Mouse (Mus musculus) lung, postnatal 25 days (tissue): Measurements from ENCODE around the gene Scn8a.
"Not testable (repeated sequence)": the region's sequence is repeated elsewhere in the genome, so short reads cannot be mapped to it uniquely, and the experiment has no call there.

Experiments used
- DNase-seq: peaks from one replicate; pipeline ENCODE4 v3.0.0; 2022; ENCODE audit warnings: low spot score

Gene Scn8a

DNA sequence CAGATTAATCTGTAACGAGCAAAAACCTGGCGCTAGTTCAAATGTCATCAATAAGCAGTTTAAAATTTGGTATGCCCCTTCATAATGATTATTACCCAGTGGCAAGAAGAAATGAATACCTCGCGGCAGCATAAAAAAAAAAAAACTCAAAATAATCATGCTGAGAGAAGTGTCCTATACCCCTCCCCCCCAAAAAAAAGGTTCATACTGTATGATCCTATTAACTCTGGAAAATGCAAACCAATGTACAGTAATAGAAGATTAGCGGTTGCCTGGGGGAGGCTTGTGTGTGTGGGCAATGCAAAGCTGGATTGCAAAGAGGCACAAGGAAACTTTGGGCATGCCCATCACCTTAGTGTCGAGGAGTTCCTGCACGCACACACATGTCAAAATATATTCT is at the start of gene Scn8a:
Gene Scn8a, plus strand, starts transcription at position 301 of the 400 bp plus-strand sequence.
- DNase-seq = no peak

DNA sequence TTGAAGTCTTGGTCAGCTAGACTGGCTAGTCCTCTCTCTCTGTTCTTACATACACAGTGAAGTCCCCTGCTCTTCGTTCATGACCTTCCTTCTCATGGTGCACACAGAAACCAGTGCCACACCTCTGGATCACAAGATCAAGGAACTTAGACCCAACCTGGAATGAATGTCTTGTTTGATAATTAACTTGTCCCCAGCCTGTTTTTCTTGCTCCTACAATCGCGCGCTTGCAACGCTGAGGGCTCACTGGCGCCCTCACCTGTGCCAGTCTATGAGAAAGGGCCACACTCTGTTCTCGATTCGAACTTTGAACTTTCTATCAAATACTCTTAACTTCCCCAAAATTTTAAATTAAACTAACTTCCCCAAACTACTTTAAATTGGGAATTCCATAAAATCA is 47.8 kb upstream of the Scn8a start:
- DNase-seq = no peak

DNA sequence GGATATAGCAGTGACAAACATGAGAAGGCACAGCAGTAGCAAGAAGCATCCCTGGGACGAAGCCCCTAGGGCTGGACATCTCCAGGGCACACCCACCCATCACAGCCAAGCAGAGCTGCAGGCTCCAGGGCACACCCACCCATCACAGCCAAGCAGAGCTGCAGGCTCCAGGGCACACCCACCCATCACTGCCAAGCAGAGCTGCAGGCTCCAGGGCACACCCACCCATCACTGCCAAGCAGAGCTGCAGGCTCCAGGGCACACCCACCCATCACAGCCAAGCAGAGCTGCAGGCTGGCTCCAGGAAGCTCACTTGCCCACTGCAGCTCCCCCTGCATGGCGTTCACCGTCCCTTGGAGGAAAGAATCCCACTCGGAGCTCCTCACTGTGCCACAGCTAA is 47.3 kb upstream of the Scn8a start:
- DNase-seq = not testable (repeated sequence)

DNA sequence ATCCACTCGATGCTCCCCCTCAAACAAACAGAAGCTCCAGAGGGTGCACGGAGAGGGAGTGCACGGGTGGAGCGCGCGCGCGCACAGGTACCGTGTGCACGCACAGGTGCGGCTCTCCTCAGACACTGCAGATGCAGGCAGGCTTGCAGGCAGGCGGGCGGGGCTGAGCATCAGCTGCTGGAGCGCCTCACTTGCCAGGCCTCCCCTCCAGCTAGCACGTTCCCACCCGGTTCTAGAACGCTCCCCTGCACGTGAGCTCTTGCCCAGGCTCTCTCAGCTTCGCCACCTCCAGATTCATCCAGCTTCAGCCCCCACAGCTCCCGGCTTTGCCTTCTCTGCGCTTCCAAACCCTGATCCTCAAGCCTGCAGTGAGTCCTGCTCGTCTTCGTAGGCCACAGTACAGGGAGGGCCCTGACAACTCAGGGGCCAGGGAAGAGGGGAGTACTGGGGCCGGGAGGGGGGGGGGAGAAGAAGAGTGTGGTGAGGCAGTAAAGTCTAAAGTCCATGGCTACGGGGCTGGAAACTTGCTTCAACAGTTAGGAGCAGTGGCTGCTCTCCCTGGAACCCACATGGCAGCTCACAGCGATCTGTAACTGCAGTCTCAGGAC is 44.3 kb upstream of the Scn8a start:
- no peak for DNase-seq

DNA sequence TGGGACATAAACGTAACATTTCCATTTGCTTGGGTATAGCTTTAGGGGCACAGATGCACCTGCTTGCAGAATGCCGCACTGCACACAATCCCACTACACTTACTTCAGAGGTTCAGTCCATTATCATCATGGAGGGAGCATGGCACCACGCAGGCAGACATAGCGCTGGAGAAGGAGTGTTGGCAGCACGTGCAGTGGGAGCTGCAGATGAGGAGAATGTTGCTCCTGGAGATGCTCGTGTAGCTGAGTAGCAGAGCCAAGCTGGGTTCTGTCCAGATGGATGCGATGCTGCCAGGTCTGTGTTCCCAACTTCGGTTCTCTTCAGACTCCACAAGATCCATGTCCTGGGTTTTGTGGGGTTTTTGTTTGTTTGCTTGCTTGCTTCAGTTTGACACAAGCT is 43.6 kb upstream of the Scn8a start:
- DNase-seq = no peak

DNA sequence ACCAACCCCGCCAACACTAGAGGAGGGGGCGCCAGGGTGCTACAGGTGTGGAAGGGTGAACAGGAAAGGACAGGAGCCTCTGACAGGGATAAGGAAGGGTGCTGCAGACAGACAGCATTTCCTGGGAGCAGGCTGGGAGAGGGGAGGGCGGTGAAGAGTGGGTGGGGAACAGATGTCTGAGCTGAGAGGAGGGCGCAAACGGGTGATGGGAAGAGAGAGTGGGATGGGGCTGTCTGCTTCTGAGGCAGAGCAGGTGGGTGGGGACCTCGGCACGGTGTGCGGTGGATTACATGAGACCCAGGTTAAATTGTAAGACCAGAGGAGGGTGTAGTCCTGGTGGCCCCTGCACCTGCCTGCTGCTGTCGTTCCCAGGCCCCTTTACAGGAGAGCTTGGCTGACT is 39.9 kb upstream of the Scn8a start:
- DNase-seq = no peak

DNA sequence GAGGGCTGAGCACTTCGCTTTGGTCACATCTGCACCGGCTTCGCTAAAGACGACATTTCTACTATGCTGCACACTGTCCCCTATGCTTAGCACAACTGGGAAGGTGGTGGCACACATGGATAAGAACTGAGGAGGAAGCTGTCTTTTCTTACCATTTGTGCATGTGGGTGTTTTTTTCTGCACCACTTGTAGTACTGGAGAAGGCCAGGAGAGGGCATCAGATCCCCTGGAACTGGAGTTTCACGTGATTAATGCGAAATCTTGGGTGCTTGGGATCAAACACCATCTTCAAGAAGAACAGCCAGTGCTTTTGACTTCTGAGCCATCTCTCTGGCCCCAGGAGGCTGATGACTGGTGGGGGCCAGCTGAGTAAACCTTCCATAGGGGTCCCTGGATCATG is 39.0 kb upstream of the Scn8a start:
- DNase-seq = no peak

DNA sequence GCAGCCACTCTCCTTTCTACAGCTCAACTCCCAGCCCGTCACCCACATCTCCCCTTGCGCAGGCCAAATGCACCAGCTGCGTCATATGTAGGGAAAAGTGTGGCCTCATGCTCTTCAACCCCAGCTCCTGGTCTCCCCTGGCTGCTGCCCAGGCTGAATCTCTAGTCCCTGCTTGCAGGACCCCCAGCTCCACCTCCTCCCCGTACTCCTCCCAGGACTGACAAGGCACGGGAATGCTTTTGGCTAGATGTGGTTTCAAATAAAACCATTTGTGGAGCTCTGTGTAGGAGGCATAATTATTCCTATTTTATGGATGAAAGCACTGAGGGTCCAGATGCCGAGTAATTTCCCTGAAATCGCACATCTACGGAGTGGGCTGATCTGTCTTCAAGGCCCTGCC is 37.5 kb upstream of the Scn8a start:
- DNase-seq = no peak

DNA sequence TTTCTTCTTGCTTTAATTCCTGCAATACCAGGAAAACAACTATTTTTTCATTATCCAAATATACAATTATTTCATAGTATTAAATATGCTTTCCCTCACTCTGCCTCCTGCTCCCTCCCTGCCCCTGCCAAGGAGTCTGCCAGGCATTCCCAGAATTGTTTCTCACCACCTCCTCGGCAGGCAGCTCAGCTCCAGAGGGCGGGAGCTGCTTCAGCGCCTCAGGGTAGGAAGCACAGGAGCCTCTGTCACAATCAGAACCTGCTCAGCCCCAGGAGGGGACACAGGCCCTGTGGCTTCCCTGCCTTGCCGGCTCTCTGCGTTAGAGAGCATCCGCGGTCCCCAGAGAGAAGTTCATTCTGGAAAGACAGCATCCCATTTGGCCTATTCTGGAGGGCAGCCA is 36.9 kb upstream of the Scn8a start:
- no peak for DNase-seq

DNA sequence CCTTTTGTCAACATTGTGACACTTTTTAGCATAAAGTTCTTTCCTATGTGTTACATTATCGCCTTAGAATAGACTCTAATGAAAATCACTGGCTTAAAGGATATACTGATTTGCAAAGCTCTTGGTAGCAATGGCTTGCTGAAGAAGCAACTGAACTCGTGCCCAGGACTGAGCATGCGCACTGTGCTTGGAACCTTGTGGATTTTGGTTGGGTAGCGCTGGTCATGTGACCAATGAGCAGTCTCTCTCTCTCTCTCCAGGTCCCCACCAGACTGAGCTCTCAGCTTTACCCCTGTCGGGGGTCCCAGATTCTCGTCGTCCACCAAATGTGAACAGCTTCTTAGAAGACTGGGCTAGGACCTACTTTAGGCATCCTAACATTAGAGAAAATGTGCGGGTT is 32.9 kb upstream of the Scn8a start:
- no peak for DNase-seq

DNA sequence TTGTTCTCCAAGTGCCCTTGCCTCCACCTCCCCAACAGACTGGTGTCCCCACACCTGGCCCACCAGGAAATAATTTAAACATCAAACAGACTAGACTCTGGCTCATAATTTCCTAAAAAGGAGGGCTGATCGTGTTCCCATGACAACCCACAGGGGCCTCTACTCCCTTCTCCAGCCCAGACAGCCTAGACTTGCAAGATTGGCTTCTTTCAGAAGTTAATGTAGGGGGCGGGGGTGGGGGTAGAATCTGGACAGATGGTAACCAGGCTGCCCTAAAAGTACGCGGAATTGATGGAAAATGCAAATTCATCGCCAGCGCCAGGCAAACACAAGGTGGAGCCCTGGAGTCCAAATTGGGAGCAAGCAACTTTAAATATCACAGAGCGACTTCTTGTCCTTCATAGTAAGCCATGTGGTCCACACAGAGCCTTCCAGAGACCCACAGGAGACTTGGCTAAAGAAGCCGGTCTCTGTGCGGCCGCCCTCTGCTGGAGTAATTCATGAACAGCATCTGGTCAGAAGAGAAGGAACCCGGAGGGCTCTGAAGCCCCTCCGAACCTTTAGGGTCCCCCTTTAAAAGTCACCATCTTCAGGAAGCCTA is 31.0 kb upstream of the Scn8a start:
- peak; percentile 29 for DNase-seq

DNA sequence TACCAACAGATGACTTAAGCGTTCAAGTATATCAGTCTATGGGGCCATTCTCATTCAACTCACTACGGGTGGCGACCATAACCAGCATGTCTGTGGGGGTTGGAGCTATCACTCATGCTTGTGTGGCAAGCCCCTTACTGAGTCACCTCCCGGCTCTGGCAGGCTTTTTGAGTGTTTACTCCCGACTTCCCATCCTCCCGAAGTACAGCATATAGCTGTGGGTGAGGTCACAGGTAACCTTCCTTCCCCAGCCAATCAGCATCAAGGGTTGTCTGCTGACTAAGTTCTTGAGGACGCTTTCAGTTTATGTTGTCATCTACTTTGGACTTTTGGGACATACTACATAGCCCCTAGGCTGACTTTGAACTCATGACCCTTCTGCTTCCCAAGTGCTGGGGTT is 25.3 kb upstream of the Scn8a start:
- DNase-seq = no peak

DNA sequence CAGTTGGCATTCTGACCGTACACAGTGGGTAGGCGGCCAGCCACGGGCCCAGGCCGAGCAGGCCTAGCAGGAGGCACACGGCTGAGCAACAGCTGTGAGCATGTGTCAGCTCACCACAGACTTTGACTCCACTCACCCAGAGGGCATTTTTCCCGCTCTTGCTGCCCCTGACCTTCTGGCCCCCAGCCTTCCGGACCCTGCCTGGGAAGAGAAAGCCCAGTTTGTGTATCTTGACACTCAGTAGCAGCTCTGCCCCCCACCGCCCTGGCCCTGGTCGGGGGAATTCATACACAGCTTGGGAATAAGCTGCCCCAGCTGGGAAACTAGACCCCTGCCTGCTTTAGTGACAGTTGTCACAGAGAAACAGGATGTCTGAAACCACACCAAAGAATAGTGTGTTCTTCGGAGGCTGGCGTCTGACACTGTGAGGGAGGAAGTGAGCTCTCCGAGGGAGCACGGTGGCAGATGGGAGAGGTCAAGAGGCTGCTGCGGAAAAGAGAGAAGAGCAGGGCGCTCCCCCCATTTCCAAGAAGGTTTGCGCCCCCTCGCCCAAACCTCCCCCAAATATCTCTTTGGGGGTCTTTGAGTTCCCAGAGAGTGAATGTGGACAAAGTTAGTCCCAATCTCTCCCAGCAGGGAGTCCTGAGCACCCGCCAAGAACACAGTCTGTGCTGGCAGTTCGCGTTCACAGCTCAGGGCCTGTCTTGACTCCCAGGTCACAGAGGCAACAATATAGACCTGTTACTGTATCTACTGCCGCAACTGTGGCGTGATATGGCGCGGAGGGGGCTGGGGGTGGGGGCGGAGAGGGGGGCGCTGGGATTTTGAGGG is 24.4 kb upstream of the Scn8a start:
- DNase-seq = peak; percentile 52

DNA sequence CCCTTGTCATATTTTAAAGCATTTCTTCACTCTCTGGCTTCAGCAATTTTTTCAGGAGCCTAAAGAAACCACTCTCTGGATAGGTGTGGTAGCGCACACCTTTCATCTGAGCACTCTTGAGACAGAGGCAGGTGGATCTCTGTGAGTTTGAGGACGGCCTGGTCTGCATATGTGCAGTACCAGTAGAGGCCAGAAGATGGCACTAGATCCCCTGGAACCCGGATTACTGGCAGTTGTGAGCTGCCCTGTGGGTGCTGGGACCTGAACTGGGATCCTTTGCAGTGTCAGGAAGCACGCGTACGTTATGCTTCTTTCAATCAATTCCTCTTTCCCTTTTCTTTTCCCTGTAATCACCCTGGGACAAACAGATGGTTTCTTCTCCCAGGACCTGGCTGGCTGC is 22.5 kb upstream of the Scn8a start:
- DNase-seq = no peak

DNA sequence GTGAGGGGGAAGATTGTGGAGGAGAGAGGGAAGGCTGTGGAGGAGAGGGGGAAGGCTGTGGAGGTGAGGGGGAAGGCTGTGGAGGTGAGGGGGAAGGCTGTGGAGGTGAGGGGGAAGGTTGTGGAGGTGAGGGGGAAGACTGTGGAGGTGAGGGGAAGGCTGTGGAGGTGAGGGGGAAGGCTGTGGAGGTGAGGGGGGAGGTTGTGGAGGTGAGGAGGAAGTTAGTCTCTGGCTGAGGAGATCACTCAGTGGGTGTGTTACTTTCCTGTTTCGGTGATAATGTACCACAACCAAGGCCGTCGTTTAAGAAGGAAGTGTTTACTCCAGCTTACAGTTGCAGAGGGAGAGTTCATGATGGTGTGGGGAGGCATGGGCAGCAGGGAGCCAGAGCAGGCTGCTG is 12.1 kb upstream of the Scn8a start:
- DNase-seq = no peak

DNA sequence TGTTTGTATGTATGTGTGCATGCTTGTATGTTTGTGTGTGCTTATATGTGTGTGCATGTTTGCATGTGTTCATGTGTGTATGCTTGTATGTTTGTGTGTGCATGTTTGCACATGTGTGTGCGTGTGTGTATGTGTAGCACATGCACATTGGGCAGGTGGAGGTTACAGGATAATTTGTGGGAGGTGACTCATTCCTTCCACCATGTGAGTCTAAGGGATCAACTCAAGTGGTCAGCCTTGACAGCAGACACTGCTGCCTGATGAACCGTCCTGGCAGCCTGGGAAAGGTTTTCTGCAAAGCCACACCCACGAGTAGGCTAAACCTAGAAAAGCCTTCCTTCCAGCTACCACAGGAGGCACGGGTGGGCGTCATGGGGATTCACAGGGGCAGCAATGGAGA is 8.8 kb upstream of the Scn8a start:
- DNase-seq = no peak

DNA sequence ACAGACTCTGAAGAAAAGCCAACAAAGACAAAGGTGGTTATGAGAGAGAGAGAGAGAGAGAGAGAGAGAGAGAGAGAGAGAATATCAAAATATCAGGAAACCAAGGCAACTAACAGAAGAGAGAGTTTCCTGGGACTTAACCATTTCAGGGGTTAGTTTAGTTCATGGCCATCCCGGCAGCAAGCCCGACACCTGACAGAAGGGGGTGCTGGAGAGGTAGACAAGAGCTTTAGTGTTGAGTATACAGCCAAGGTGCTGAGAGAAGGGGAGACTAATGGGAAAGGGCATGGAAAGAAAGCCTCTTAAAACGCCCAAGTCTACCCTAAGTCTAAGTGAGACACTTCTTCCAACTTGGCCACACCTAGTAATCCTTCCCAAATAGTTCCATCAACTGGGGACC is 4.1 kb upstream of the Scn8a start:
- no peak for DNase-seq

DNA sequence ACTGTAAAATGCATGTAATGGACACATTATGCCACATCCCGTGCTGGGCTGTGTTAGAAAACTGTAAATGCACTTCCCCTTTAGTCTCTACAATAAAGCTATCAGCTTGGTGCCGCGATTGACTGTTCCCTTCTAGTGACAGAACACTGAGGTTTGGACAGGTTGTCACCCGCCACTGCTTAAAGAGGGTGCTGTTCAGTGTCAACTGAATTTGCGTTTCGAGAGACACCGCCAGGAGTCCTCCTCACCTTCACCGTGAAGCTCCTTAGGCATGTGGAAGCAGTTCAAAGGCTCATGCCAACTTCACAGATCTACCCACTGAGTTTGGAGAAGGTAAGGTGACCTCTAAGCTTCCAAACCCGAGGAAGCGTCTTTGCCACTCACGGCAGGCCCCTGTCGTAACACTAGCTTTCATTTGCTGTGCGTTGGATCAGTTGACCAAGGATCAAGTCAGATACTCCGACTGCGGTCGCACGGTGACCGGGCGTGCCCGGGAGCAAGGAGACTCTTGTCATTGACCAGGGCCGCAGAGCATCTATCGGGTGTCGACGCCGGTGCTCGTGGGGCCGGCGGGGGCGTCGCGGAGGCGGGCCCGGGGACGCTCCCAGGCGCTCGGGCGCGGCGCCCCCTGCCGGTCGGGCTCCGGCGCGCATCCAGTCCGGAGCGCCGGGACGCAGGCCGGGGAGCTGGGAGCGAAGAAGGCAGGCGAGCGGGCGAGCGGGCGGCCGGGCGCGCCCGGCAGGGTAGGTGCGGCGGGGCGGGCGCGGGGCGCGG is 530 bp downstream of the Scn8a start:
- no peak for DNase-seq

DNA sequence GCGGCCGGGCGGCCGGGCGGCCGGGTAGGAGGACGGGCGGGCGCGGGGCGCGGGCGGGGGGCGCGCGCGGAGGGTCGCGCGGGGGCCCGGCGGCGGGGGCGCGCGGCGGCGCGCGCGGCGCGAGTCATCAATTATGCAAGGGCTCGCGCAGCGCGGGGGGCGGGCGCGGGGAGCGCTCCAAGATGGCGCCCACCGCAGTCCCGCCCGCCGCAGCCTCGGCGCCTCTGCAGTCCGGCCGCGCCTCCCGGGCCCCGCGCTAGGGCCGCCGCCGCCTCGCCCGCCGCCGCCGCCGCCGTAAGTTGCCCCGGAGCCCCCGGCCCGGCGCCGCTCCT is 1.1 kb downstream of the Scn8a start:
- DNase-seq = no peak

DNA sequence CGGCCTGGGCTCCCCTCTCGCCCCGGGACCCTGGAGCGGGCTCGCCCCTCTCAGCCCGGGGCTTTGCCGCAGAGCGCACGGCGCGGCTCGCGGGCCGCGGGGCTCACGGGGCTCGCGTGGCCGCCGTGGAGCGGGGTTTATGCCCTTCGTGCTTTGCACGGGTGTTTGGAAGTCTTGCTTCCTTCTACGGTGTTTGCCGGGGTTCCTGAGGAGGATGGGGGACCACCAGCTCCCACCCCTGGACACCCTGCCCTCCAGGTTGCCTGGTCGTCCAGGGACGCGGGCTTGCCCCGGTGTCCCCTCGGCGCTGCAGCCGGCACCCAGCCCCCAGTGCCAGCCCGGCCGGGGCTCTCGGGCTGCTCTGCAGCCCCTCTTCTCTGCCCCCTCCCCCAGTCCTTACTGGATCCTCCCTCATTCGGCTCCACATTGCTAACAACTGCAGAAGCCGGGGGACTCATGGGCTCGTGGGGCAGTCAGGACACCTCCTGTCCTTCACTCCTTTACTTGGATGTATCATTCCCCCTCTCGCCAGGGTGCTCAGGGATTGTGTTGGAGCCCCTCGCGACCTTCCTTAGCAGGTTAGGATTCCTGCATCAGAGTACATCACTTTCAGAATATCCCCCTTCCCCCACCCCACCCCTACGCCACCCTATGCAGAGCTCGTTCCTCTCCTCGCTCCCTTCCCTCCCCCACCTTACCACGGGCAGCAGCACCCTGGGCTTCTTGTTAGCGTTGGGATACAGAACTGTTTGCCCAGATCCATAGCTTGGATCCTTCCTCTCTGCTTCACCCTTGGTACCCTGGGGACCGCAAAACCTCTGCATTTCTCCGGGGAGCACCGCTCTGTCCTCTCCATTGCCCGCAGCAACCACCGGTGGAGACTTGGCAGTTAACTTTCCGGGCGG is 1.7 kb downstream of the Scn8a start:
- no peak for DNase-seq

DNA sequence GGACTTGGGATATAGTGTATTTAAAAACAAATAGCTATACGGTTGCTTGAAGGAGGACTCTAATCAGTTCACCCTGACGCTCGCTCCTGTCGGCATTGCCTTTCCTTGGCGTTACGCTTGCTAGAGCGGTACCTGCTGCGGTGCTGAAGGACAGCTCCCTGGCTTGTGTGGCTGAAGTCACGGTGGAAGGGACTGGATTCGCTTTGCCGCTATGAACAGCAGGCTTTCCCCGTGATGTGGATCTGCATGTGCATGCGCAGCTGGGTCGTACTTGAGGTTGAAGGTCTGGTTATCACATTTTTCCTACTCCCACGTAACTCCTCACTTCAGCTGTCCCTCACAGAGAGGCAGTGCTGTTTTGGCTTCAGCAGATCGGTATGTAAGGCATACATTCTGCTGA is 3.5 kb downstream of the Scn8a start:
- peak; percentile 50 for DNase-seq

DNA sequence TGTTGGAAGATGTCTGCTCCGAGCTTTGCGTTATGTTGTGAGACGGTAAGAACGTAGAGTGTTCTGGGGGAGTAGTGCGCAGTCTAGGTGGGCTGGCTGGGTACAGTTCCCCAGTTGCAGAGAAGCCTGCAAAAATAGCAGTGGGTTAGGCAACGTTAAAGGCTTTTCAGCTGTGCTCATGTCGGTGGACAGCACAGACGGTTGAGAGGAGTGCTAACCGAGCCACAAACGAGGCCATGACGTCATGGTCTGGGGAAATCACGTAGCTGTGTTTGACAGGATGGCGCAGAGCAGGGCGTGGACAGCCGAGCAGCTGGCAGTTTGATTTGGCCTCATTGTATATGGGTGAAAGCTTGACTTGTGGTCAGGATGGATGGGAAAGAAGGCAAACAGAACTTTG is 9.4 kb downstream of the Scn8a start:
- DNase-seq = no peak
